In the genomic region with DNA sequence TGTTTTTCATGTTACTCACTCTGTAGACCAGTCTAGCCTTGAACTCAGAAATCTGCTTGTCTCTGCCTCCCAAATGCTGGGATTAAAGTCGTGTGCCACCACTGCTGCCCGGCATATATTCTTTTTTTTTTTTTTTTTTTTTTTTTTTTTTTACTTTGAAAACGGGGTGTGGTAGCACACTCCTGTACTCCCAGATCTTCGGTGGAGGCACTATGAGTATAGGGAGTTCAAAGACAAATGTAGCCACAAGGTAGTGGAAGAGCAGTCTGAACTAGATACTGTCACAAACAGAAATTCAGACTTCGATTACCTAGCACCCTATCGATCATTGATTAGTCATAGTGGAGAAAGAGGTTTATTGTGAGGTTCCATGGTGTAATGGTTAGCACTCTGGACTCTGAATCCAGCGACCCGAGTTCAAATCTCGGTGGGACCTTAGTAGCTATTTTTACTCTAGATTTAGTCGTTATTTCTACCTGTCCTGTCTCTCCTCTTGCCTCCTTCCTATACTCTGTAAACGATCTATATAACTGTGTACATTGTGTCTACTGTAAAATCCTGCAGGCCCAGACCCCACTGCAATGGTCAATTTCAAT, we compare ENCODE assay signal across 11 mouse cellular contexts. TPM values are rescaled to one million over a fixed set of nuclear protein-coding genes. Genes with fewer than 3 reads are reported as not detected.
DNase-seq lines count a peak whose midpoint lies in the region; ATAC-seq lines count a peak whose summit lies in the region.
"Had no signal": no experiment of that assay in that cellular context is flagged by ENCODE, and none has a peak within 500 bp of the region (broad histone marks: within the 10 kb centered on the region; RNA-seq: fewer than 3 reads in every experiment).

No protein-coding gene starts in this region.

- no peak overlapping the region for H3K9ac ChIP-seq in intestine, embryonic 16.5 days (ENCODE audit: low read depth, low read length)
- H3K9ac ChIP-seq: embryonic facial prominence, embryonic 12.5 days; hindbrain, embryonic 15.5 days; limb, embryonic 12.5 days had no signal

- peak; percentile 77 for DNase-seq in heart, embryonic 10.5 days (ENCODE audit: low spot score)
- DNase-seq in heart, postnatal 36 days, result no peak
- DNase-seq in thymus, postnatal 4 days, result peak; percentile 47
- DNase-seq in thymus, postnatal 14 days, result no peak
- DNase-seq in yolk sac, embryonic 10.5 days (ENCODE audit: low spot score), result peak; percentile 82
- DNase-seq in left cerebral cortex, postnatal 14 days (ENCODE audit: low spot score in 2 of 2), result no peak
- no peak for DNase-seq in adrenal gland, adult 8-10 months

- H3K9me3 ChIP-seq in heart, embryonic 10.5 days, result no peaks in the 10 kb centered on the region
- H3K9me3 ChIP-seq in intestine, embryonic 16.5 days (ENCODE audit: control insufficient read depth, low read length), result no peaks in the 10 kb centered on the region
- H3K9me3 ChIP-seq: embryonic facial prominence, embryonic 12.5 days; hindbrain, embryonic 15.5 days; limb, embryonic 12.5 days had no signal

- no peaks in the 10 kb centered on the region for H3K36me3 ChIP-seq in heart, embryonic 10.5 days
- no peaks in the 10 kb centered on the region for H3K36me3 ChIP-seq in intestine, embryonic 16.5 days (ENCODE audit: control insufficient read depth, insufficient read depth, low read length)
- H3K36me3 ChIP-seq: embryonic facial prominence, embryonic 12.5 days; hindbrain, embryonic 15.5 days; limb, embryonic 12.5 days had no signal

- WGBS in heart, embryonic 10.5 days, result 4% methylated on average over 11 of the region's 11 CpGs
- whole genome bisulfite sequencing in intestine, embryonic 16.5 days, result 9% methylated on average over 11 of the region's 11 CpGs

- peak overlapping the region; percentile 71 for H3K4me3 ChIP-seq in heart, embryonic 10.5 days
- H3K4me3 ChIP-seq in intestine, embryonic 16.5 days (ENCODE audit: low read length), result peak overlapping the region; percentile 49; the same call in 1 of the 2 replicates

- H3K27me3 ChIP-seq in heart, embryonic 10.5 days (ENCODE audit: insufficient read depth, poor library complexity, severe bottlenecking), result no peaks in the 10 kb centered on the region
- H3K27me3 ChIP-seq in intestine, embryonic 16.5 days (replicated peaks; ENCODE audit: control insufficient read depth, insufficient read depth, low read length), result no peaks in the 10 kb centered on the region

- H3K27ac ChIP-seq in heart, embryonic 10.5 days, result no peak overlapping the region
- no peak overlapping the region for H3K27ac ChIP-seq in intestine, embryonic 16.5 days (ENCODE audit: low read length)
- H3K27ac ChIP-seq: embryonic facial prominence, embryonic 12.5 days; hindbrain, embryonic 15.5 days; limb, embryonic 12.5 days had no signal

- intact Hi-C loops in heart, postnatal 36 days (cut with DNase I), result loop anchor here (2.0 to 10.0 kb wide), 2 partner anchors 55 to 65 kb away; no protein-coding TSS in a partner anchor
- intact Hi-C loops in left cerebral cortex, postnatal 14 days (cut with DNase I), result loop anchor here (5.0 kb wide), 2 partner anchors 77 to 102 kb away; no protein-coding TSS in a partner anchor

- no peaks in the 10 kb centered on the region for H3K4me1 ChIP-seq in heart, embryonic 10.5 days
- H3K4me1 ChIP-seq in intestine, embryonic 16.5 days (ENCODE audit: control insufficient read depth, insufficient read depth, low read length), result peaks cover 3% of the 10 kb centered on the region; the same call in 1 of the 2 replicates
- H3K4me1 ChIP-seq: embryonic facial prominence, embryonic 12.5 days; limb, embryonic 12.5 days had no signal

- H3K4me2 ChIP-seq in intestine, embryonic 16.5 days (ENCODE audit: low read depth, low read length), result peak overlapping the region; percentile 61

- ATAC-seq in intestine, embryonic 16.5 days, result 0 out of 2 replicates have a peak, but pooled peaks have one; percentile 12

RNA-seq across cellular contexts. Expression of a gene that starts 25.0 kb away (rescaled TPM):
- 7.4 and 9.1 TPM in 2 replicates for polyA plus RNA-seq in heart, embryonic 10.5 days (2016; fragmentation: Nextera tagmentation; extraction: Ambion mirVana)
- total RNA-seq in heart, postnatal 36 days (2021), result under 1 TPM; 0.97 to 0.98 TPM
- polyA plus RNA-seq in intestine, embryonic 16.5 days (2015; fragmentation: Nextera tagmentation; extraction: Ambion mirVana), result 4.4 and 4.7 TPM in 2 replicates
- total RNA-seq in left cerebral cortex, postnatal 14 days (2021), result 1 to 10 TPM; 2.8 to 4.0 TPM
- total RNA-seq in adrenal gland, adult 8-10 months (2022), result 1 to 10 TPM; 1.5 to 6.2 (median 3.6) TPM

Comparison
In these comparisons a context has a peak if more than half of its experiments do, and no peak if none do; other contexts are left out.
1. DNase-seq: peak in heart, embryonic 10.5 days (single experiment), thymus, postnatal 4 days (single experiment) and yolk sac, embryonic 10.5 days (single experiment); none in heart, postnatal 36 days (0 of 2), thymus, postnatal 14 days (single experiment), left cerebral cortex, postnatal 14 days (0 of 2) and adrenal gland, adult 8-10 months (single experiment).